Comparison of ENCODE assay signal across 8 mouse cellular contexts in the genomic region with DNA sequence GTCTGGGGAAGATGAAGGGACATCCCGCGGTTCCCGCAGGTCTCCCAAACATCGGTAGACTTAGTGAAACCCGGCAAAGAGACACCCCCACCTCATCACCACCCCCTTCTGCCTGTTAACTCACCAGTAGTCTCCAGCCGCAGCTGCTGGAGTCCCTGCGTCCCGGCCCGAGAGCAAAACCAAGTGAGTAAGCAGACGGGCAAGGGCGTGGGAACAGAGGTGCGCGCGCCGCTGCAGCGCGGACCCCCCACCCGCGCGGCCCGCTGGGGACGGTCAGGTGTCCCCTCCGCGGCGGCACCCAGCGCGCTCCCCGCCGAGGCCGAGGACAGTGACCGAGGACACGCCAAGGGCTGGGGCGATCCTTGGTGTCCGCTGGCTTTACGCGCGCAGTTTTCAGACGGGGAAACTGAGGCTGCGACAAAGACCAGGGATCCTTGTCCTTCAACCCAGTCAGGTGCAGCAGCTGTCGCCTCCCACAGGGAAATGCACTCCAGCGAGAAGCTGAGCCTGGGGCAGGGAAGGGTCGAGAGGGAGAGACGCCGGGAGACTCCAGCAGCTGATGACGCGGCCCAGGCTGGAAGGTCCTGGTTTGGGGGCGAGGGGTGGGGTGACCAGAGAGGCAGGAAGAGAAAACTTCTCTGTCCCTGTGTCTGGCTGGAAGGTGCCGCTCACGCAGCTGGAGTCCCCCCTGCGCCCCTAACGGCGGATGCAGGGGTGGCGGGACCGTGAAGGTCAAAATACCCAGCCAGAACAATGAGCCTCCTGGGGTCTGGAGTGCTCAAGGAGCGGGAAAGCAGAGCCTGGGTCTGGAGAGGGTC. TPM values are rescaled to one million over a fixed set of nuclear protein-coding genes. Genes with fewer than 3 reads are reported as not detected.
DNase-seq lines count a peak whose midpoint lies in the region; ATAC-seq and TF ChIP-seq lines count a peak whose summit lies in the region.

Gene Kcnn1, minus strand, starts transcription at position 435 of the 818 bp plus-strand sequence.

- peaks cover 64% of the 10 kb centered on the region for H3K27me3 ChIP-seq in megakaryocyte, embryonic 14.5 days (replicated peaks)
- peaks cover 16% of the 10 kb centered on the region; the same call in 1 of the 2 replicates for H3K27me3 ChIP-seq in heart, postnatal 0 days (ENCODE audit: control insufficient read depth, insufficient read depth, low read length)
- H3K27me3 ChIP-seq in limb, embryonic 13.5 days: peaks cover 31% of the 10 kb centered on the region

- H3K4me2 ChIP-seq in heart, postnatal 0 days (ENCODE audit: low read depth, low read length): peak within 1 kb of the TSS; percentile 83
- peak within 1 kb of the TSS; percentile 96 for H3K4me2 ChIP-seq in limb, embryonic 13.5 days (replicated peaks)

- TF ChIP-seq CTCF in heart, postnatal 0 days (IDR thresholded peaks at IDR 0.05; ENCODE audit: low read depth): peak; percentile 21

- peak within 1 kb of the TSS; percentile 94 for H3K4me3 ChIP-seq in megakaryocyte, embryonic 14.5 days (replicated peaks)
- peak within 1 kb of the TSS; percentile 63 for H3K4me3 ChIP-seq in heart, postnatal 0 days (ENCODE audit: low read depth, low read length)
- peak within 1 kb of the TSS; percentile 51 for H3K4me3 ChIP-seq in limb, embryonic 13.5 days

- H3K27ac ChIP-seq in heart, postnatal 0 days (ENCODE audit: low read depth): peak within 1 kb of the TSS; percentile 78
- H3K27ac ChIP-seq in limb, embryonic 13.5 days: no peak within 1 kb of the TSS

- peak within 1 kb of the TSS; percentile 63 for H3K9ac ChIP-seq in heart, postnatal 0 days (replicated peaks; ENCODE audit: low read depth, low read length)
- H3K9ac ChIP-seq in limb, embryonic 13.5 days: peak within 1 kb of the TSS; percentile 70

- no peak for TF ChIP-seq EP300 in heart, postnatal 0 days (IDR thresholded peaks at IDR 0.05; ENCODE audit: low read depth)

- no peaks in the 10 kb centered on the region for H3K9me3 ChIP-seq in megakaryocyte, embryonic 14.5 days
- no peaks in the 10 kb centered on the region for H3K9me3 ChIP-seq in heart, postnatal 0 days (replicated peaks; ENCODE audit: control insufficient read depth, low read length)
- H3K9me3 ChIP-seq in limb, embryonic 13.5 days: no peaks in the 10 kb centered on the region

- H3K4me1 ChIP-seq in megakaryocyte, embryonic 14.5 days: peaks cover 68% of the 10 kb centered on the region
- H3K4me1 ChIP-seq in heart, postnatal 0 days (ENCODE audit: control insufficient read depth, insufficient read depth): peaks cover 12% of the 10 kb centered on the region; the same call in 1 of the 2 replicates
- peaks cover 43% of the 10 kb centered on the region for H3K4me1 ChIP-seq in limb, embryonic 13.5 days

- peak; percentile 47 for DNase-seq in CD4-positive, CD25-positive, alpha-beta regulatory T cell, adult 2 months (ENCODE audit: low read depth, low spot score)
- DNase-seq in heart, postnatal 0 days (ENCODE audit: low spot score): no peak
- peak; percentile 67 for DNase-seq in retina, postnatal 1 day
- no peak for DNase-seq in right cerebral cortex, adult 18-20 months

- H3K36me3 ChIP-seq in megakaryocyte, embryonic 14.5 days (replicated peaks; ENCODE audit: low read length): peaks cover 8% of the 10 kb centered on the region
- H3K36me3 ChIP-seq in heart, postnatal 0 days (replicated peaks; ENCODE audit: control insufficient read depth, insufficient read depth, low read length): 0 out of 2 replicates have a peak, but pooled peaks cover under 1% of the 10 kb centered on the region
- peaks cover 4% of the 10 kb centered on the region for H3K36me3 ChIP-seq in limb, embryonic 13.5 days

- ATAC-seq in CD4-positive, CD25-positive, alpha-beta regulatory T cell, adult 4 months: no peak
- no peak for ATAC-seq in megakaryocyte, adult 5-6 weeks (ENCODE audit: poor library complexity, severe bottlenecking)
- ATAC-seq in heart, postnatal 0 days (ENCODE audit: insufficient read depth, low read depth): peak; percentile 10
- no peak for ATAC-seq in limb, embryonic 13.5 days (ENCODE audit: low FRiP score, low read depth)

- WGBS in heart, postnatal 0 days: 1% methylated on average over 54 of the region's 55 CpGs
- under 1% methylated on average over 55 of the region's 55 CpGs for WGBS in limb, embryonic 13.5 days

RNA-seq across cellular contexts. Expression of gene Kcnn1, which starts in this region (rescaled TPM):
- polyA plus RNA-seq in CD4-positive, CD25-positive, alpha-beta regulatory T cell, adult 4 months (2017; shearing (Covaris generic)): not detected
- 3.4 and 11.8 TPM in 2 replicates for polyA plus RNA-seq in megakaryocyte, embryonic 14.5 days (2012; ENCODE audit: insufficient read depth, low replicate concordance)
- total RNA-seq in megakaryocyte, adult 5-6 weeks (2015): not detected in 2 replicates
- total RNA-seq in megakaryocyte, adult 5-6 weeks (2017): 0.33 TPM in 1 of 2 replicates, not detected in the other
- total RNA-seq in heart, postnatal 0 days (2014; rRNA removed; ENCODE audit: low replicate concordance): 7.5 and 25.2 TPM in 2 replicates
- 3.4 TPM in 2 replicates for polyA plus RNA-seq in heart, postnatal 0 days (2015; fragmentation: Nextera tagmentation; extraction: Ambion mirVana)
- 2.9 and 4.3 TPM in 2 replicates for polyA plus RNA-seq in limb, embryonic 13.5 days (2015; fragmentation: Nextera tagmentation; extraction: Ambion mirVana)

Comparison
In these comparisons a context has a peak if more than half of its experiments do, and no peak if none do; other contexts are left out.
1. DNase-seq: peak in CD4-positive, CD25-positive, alpha-beta regulatory T cell, adult 2 months (single experiment) and retina, postnatal 1 day (single experiment); none in heart, postnatal 0 days (single experiment) and right cerebral cortex, adult 18-20 months (single experiment).
2. Peak in every context shown above with its lines, with median percentiles within 50 percentile points of each other: H3K4me3 ChIP-seq.